Mouse (Mus musculus): ENCODE results near the gene Ctsz. TPM values are rescaled to one million over a fixed set of nuclear protein-coding genes. Genes with fewer than 3 reads are reported as not detected.
A peak's percentile ranks its signal among the peaks of the same experiment; 100 is the strongest.

Gene Ctsz
- polyA plus RNA-seq, 1 experiment from 2014 or later, result 74.5 TPM

DNA sequence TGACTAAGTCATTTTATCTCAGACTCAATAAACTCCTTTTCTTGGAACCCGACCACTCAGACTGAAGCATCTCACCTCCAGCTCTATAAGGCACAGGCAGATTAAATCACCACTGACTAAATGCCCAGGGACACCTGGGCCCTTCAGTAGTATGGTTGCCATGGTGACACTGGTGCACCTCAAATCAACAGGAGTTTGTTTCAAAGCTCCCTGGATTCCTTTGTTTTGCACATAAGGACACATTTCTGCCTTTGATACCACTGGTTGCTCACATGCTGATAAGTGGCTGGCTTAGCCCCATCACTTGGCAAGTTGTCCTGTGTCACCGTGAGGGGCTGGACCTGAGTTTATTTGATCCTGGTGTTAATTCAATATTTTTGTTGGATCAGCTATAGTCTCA lies 20.5 kb upstream of the Ctsz start:
- no peak overlapping the region for H3K9ac ChIP-seq (replicated peaks)
- H3K4me1 ChIP-seq (replicated peaks), result peaks cover 23% of the 10 kb centered on the region
- ATAC-seq, result no peak
- no peaks in the 10 kb centered on the region for H3K9me3 ChIP-seq
- 72% methylated on average over 2 of the region's 2 CpGs for WGBS
- H3K36me3 ChIP-seq, result peaks cover 28% of the 10 kb centered on the region
- H3K4me2 ChIP-seq (replicated peaks), result no peak overlapping the region
- H3K27ac ChIP-seq, result no peak overlapping the region
- no peak overlapping the region for H3K4me3 ChIP-seq (replicated peaks)
- no peaks in the 10 kb centered on the region for H3K27me3 ChIP-seq

DNA sequence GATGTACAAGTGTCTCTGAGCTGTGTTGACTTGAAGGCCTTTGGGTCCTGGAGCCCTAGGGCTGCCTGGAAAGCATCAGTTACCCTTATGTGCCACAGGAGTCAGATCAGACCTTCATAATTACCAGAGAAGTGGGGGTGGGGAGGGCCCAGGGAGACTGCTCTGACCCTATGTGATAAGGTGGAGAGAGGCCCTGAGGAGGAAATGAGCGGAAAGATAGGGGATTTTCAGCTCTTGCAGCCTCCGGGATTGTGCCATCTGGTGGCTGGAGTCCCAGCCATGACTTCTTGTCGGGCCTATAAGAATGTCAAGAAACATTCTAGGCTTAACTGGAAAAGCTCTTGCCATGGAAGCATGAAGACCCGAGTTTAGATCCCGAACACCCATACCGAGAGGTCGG lies 14.8 kb upstream of the Ctsz start:
- no peaks in the 10 kb centered on the region for H3K36me3 ChIP-seq
- no peak overlapping the region for H3K9ac ChIP-seq (replicated peaks)
- H3K27me3 ChIP-seq, result no peaks in the 10 kb centered on the region
- H3K9me3 ChIP-seq, result no peaks in the 10 kb centered on the region
- no peak overlapping the region for H3K27ac ChIP-seq
- ATAC-seq, result no peak
- H3K4me3 ChIP-seq (replicated peaks), result no peak overlapping the region
- H3K4me1 ChIP-seq (replicated peaks), result 0 out of 2 replicates have a peak, but pooled peaks cover 4% of the 10 kb centered on the region
- no peak overlapping the region for H3K4me2 ChIP-seq (replicated peaks)
- 73% methylated on average over 7 of the region's 7 CpGs for WGBS

DNA sequence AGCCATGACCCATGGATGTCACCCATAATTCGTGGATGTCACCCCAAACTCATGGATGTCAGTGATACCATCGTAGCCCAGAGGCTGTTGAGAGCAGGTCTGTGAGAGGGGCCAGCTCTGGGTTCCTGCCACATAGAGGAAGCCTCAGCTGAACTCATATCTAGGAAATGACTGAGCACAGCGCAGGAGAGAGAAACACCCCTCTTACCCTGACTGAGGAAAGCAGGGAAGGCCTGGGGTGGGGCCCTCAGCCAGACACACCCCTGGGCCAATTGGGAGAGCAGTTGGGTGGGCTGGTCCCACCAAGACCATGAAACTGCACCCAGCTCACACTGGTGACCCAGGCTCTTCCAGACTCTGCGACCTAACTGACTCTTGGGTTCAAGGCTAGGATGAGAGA lies 11.5 kb upstream of the Ctsz start, which contains the start of gene Tubb1:
TSS of gene Tubb1 (plus strand) at position 343 of the 400 bp plus-strand sequence.
- Histone ChIP-seq H3K27me3 (no peaks in the 10 kb centered on the region), H3K36me3 (no peaks in the 10 kb centered on the region), H3K27ac (no peak within 1 kb of the TSS), H3K4me2 (replicated peaks) (no peak within 1 kb of the TSS), H3K9ac (replicated peaks) (no peak within 1 kb of the TSS), H3K4me1 (replicated peaks) (no peaks in the 10 kb centered on the region), H3K9me3 (no peaks in the 10 kb centered on the region), H3K4me3 (replicated peaks) (no peak within 1 kb of the TSS)
- WGBS, result 80% methylated on average over 4 of the region's 4 CpGs
- ATAC-seq, result no peak

DNA sequence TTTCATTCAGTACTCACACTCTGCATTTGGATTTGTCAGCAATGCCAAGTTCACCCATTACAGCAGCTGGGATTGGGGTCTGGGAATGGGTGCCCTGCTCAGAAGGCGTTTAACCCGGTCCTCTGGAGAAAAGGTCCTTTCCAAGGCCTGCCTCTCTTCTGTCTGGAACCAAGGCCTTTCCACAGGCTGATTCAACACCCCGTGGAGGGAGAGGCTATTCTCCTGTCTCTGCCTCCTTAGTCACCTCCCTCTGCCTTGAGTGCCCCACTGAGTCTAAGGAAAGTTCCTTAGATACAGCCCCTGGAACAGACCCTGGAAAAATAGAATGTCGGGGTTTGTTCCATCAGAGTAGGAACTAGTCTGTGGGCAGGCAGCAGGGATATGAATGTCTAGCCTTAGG lies 9.6 kb upstream of the Ctsz start:
- no peak for ATAC-seq
- no peak overlapping the region for H3K27ac ChIP-seq
- H3K27me3 ChIP-seq, result no peaks in the 10 kb centered on the region
- 83% methylated on average over 4 of the region's 4 CpGs for WGBS
- H3K9me3 ChIP-seq, result no peaks in the 10 kb centered on the region
- no peak overlapping the region for H3K4me3 ChIP-seq (replicated peaks)
- H3K4me2 ChIP-seq (replicated peaks), result no peak overlapping the region
- no peaks in the 10 kb centered on the region for H3K4me1 ChIP-seq (replicated peaks)
- H3K9ac ChIP-seq (replicated peaks), result no peak overlapping the region
- H3K36me3 ChIP-seq, result no peaks in the 10 kb centered on the region

DNA sequence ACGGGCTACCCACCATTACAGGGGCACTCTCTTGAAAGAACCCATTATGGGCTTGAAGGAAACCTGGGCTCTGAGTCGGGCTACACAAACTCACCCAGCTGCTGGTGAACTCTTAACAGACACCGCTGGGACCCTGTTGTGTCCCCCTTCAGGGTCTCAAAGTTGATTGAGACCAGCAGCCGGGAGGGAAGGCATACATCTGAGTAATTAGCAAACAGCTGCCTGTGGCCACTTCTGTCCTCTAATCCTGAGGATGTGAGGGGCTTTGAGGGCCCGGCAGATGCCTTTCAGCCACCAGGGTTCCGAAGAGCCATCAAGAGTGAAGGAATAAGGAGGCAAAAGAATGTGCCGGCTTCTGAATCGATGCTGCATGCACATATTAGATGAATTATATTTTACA lies 8.1 kb upstream of the Ctsz start:
- Histone ChIP-seq H3K9me3 (no peaks in the 10 kb centered on the region), H3K4me2 (replicated peaks) (no peak overlapping the region), H3K9ac (replicated peaks) (no peak overlapping the region), H3K27ac (no peak overlapping the region), H3K36me3 (no peaks in the 10 kb centered on the region), H3K27me3 (no peaks in the 10 kb centered on the region), H3K4me1 (replicated peaks) (no peaks in the 10 kb centered on the region), H3K4me3 (replicated peaks) (no peak overlapping the region)
- ATAC-seq, result no peak
- 40% methylated on average over 8 of the region's 8 CpGs for WGBS

DNA sequence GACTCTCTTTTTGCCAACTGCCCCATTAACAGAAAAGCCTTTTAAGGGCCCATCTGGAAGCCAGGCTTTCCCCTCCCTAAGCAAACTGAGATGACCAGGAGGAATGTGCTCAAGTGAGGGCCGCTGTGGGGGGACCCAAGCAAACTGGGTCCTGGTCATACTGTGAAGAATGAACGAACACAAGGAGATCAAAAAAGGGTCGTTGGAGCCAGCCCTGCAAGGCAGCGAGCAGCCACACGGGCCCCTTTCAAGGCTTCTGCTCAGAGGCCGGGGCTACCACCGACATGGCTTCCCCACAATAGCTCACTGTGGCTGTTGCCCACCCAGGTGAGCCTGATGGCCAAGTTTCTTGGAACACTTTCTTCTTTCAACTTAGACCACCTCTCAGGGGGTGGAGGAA lies 7.7 kb upstream of the Ctsz start:
- no peaks in the 10 kb centered on the region for H3K27me3 ChIP-seq
- no peak overlapping the region for H3K27ac ChIP-seq
- no peaks in the 10 kb centered on the region for H3K9me3 ChIP-seq
- no peaks in the 10 kb centered on the region for H3K36me3 ChIP-seq
- no peak overlapping the region for H3K4me2 ChIP-seq (replicated peaks)
- H3K4me1 ChIP-seq (replicated peaks), result no peaks in the 10 kb centered on the region
- no peak overlapping the region for H3K9ac ChIP-seq (replicated peaks)
- 0 out of 2 replicates have a peak, but pooled peaks have one; percentile 25 for ATAC-seq
- WGBS, result 64% methylated on average over 7 of the region's 7 CpGs
- no peak overlapping the region for H3K4me3 ChIP-seq (replicated peaks)

DNA sequence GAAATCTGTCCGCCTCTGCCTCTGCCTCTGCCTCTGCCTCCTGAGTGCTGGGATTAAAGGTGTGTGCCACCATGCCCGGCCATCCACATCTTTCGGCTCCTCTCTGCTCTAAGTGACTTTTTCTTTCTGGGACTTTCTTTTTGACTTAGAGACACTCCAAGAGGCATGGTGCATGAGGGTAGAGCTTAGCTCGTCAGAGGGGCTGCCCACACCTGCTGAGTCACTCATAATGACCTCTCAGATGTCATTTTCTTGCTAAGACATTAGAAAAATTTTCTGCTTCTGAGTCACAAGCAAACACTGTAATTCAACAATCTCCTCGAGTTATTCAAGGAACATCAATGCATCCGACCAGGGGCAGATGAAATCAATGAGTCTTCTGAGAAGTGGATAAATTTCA lies 6.2 kb upstream of the Ctsz start:
- Histone ChIP-seq H3K9ac (replicated peaks) (no peak overlapping the region), H3K27ac (no peak overlapping the region), H3K4me2 (replicated peaks) (no peak overlapping the region), H3K4me1 (replicated peaks) (no peaks in the 10 kb centered on the region), H3K36me3 (no peaks in the 10 kb centered on the region), H3K9me3 (no peaks in the 10 kb centered on the region), H3K4me3 (replicated peaks) (no peak overlapping the region), H3K27me3 (no peaks in the 10 kb centered on the region)
- no peak for ATAC-seq
- WGBS, result 80% methylated on average over 6 of the region's 6 CpGs

DNA sequence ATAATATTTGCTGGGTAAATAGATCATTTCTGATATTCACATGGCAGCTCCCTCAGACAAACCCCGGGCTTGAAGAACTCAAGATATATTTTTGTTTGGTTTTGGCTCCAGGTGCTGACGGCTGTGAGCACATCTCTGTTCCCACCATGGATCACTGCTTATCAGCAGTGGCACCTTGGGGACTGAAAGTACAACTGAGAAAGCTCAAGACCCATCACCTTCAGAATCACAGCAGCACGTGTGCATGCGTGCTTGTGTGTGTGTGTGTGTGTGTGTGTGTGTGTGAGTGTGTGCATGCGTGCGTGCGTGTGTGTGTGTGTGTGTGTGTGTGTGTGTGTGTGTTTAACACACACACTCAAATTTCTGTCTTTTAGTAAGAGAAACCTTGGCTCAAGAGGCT lies 5.5 kb upstream of the Ctsz start:
- ATAC-seq, result no peak
- Histone ChIP-seq H3K36me3 (no peaks in the 10 kb centered on the region), H3K27ac (no peak overlapping the region)

DNA sequence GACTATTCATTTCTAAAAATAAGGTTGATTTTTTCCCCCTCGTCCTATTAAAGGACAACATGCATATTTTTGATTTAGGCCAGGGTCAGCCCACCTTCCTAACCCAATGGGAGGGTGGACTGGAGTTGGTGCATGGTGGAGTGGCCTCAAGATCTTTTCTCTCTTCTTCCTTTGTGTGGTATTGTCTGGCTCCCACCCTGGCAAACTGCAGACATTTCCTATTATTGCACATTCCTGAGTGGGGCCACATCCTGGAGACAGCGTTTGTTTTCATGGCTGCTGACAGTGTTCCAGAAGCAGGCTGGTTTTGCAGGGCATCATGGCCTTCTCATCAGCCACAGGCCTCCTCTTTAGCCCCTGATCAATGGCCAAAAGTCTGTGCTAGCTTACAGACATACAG lies 4.2 kb upstream of the Ctsz start:
- H3K9me3 ChIP-seq, result no peaks in the 10 kb centered on the region
- no peaks in the 10 kb centered on the region for H3K36me3 ChIP-seq
- H3K9ac ChIP-seq (replicated peaks), result no peak overlapping the region
- 63% methylated on average over 2 of the region's 2 CpGs for WGBS
- H3K4me2 ChIP-seq (replicated peaks), result no peak overlapping the region
- no peak overlapping the region for H3K27ac ChIP-seq
- no peak for ATAC-seq
- no peaks in the 10 kb centered on the region for H3K27me3 ChIP-seq
- no peak overlapping the region for H3K4me3 ChIP-seq (replicated peaks)
- H3K4me1 ChIP-seq (replicated peaks), result peaks cover 15% of the 10 kb centered on the region

More for the DNA sequence above, 5.5 kb upstream of the Ctsz start:
- Histone ChIP-seq H3K4me1 (replicated peaks) (peaks cover 2% of the 10 kb centered on the region), H3K9me3 (no peaks in the 10 kb centered on the region), H3K4me3 (replicated peaks) (no peak overlapping the region), H3K27me3 (no peaks in the 10 kb centered on the region), H3K4me2 (replicated peaks) (no peak overlapping the region), H3K9ac (replicated peaks) (no peak overlapping the region)
- WGBS, result 88% methylated on average over 7 of the region's 7 CpGs

DNA sequence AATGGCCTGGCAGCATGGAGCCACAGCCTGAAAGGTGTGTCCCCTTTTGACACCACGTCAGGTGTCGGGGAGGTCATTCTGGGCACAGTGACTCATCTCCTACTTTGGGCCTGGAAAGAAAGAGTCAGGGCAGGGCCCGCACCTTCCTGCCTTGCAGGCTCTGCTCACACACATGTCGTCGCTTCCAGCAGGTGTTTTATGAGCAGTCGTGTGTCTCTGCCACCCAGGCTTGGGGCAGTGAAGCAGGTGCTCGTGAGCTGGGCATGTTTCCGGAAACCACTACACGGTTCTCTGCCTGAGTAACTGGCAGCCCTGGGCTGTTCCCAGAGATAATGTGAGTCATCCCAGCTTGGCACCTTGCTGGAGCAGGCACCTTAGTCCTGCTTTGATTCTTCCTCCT lies 3.6 kb upstream of the Ctsz start:
- no peaks in the 10 kb centered on the region for H3K9me3 ChIP-seq
- no peak overlapping the region for H3K9ac ChIP-seq (replicated peaks)
- peaks cover 21% of the 10 kb centered on the region for H3K4me1 ChIP-seq (replicated peaks)
- no peaks in the 10 kb centered on the region for H3K36me3 ChIP-seq
- H3K27me3 ChIP-seq, result no peaks in the 10 kb centered on the region
- no peak overlapping the region for H3K27ac ChIP-seq
- no peak overlapping the region for H3K4me2 ChIP-seq (replicated peaks)
- WGBS, result 82% methylated on average over 9 of the region's 9 CpGs
- H3K4me3 ChIP-seq (replicated peaks), result no peak overlapping the region
- no peak for ATAC-seq

DNA sequence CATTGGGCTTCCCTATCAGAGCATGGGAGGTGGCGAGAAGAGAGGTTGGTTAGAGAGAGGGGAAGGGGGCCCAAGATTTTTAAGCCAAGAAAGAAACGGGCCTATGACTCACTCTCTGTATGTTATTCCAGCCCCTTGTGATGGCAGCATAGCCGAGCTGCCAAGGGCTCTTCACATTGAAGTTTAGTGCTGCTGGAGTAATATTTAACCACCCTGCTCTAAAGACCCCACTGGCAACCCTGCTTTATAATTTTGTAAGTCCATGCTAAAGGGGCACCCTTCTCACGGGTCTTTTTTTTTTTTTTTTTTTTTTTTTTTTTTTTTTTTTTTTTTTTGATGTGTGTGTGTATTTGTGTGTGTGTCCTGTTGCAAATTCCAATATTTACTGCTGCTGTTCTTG lies 3.1 kb upstream of the Ctsz start:
- Histone ChIP-seq H3K4me3 (replicated peaks) (no peak overlapping the region), H3K27ac (no peak overlapping the region), H3K4me1 (replicated peaks) (peaks cover 27% of the 10 kb centered on the region), H3K4me2 (replicated peaks) (no peak overlapping the region), H3K36me3 (no peaks in the 10 kb centered on the region), H3K9ac (replicated peaks) (no peak overlapping the region), H3K27me3 (no peaks in the 10 kb centered on the region), H3K9me3 (no peaks in the 10 kb centered on the region)
- no peak for ATAC-seq
- WGBS, result 84% methylated on average over 4 of the region's 4 CpGs

DNA sequence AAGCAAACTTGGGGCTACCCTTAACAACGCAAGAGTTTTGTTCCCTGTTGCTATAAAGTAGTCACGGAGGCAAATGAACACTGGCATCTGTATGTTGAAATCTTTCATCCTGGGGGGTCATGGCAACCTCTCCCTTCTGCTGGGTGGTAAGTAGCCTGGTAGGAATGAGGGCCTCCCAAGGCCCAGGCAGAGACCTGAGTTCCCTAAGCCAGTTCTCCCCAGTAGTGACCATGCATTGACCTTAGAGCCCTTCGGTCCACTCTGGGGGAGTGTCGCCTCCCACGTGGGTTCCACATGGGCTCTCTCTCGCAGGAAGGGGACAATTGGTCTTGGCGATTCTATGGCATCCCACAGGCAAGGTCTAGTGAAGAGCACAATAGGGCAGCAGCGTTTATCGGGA lies 1.1 kb upstream of the Ctsz start:
- Histone ChIP-seq H3K4me1 (replicated peaks) (peaks cover 29% of the 10 kb centered on the region), H3K4me3 (replicated peaks) (no peak overlapping the region), H3K4me2 (replicated peaks) (no peak overlapping the region), H3K9me3 (no peaks in the 10 kb centered on the region), H3K27ac (no peak overlapping the region), H3K36me3 (peaks cover 4% of the 10 kb centered on the region; the same call in 1 of the 2 replicates), H3K27me3 (no peaks in the 10 kb centered on the region), H3K9ac (replicated peaks) (no peak overlapping the region)
- 79% methylated on average over 9 of the region's 9 CpGs for WGBS
- no peak for ATAC-seq

DNA sequence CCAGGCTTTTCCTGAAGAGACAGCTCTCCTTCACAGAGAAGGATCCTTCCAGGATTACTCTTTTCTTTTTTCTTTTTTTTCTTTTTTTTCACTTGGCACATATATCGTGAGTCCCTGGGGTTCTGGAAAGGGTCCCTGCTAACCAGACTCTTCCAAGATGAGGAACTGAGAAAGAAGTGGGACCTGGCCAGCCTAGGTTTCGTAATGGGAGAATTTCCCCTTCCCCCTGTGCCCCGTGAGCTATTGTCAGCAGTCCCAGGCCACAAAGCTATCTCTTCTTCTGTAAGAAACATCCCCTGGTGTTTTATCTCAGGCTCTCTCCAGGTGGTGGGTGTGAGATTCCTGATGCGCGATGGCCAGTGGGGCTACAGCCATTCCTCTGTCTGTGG lies 605 bp upstream of the Ctsz start:
- H3K36me3 ChIP-seq, result peaks cover 4% of the 10 kb centered on the region; the same call in 1 of the 2 replicates
- no peaks in the 10 kb centered on the region for H3K27me3 ChIP-seq
- H3K9me3 ChIP-seq, result no peaks in the 10 kb centered on the region
- H3K4me1 ChIP-seq (replicated peaks), result peaks cover 29% of the 10 kb centered on the region
- no peak for ATAC-seq
- H3K4me3 ChIP-seq (replicated peaks), result no peak overlapping the region
- WGBS, result 58% methylated on average over 5 of the region's 5 CpGs
- no peak overlapping the region for H3K27ac ChIP-seq
- peak overlapping the region; percentile 70; the same call in 1 of the 2 replicates for H3K9ac ChIP-seq (replicated peaks)
- H3K4me2 ChIP-seq (replicated peaks), result peak overlapping the region; percentile 74

All from midbrain, embryonic 13.5 days (tissue).